In genomic region chr5:107046501-107046931, GRCm38 (mm10) we compare ENCODE assay signal across 9 mouse cellular contexts.
A peak's percentile ranks its signal among the peaks of the same experiment; 100 is the strongest.
DNase-seq lines count a peak whose midpoint lies in the region; ATAC-seq and TF ChIP-seq lines count a peak whose summit lies in the region.
"Had no signal": no experiment of that assay in that cellular context is flagged by ENCODE, and none has a peak within 500 bp of the region (broad histone marks: within the 10 kb centered on the region; RNA-seq: fewer than 3 reads in every experiment).

No protein-coding gene starts in this region.

- H3K36me3 ChIP-seq in kidney, embryonic 14.5 days (ENCODE audit: control insufficient read depth, insufficient read depth, low read length), result no peaks in the 10 kb centered on the region
- H3K36me3 ChIP-seq in midbrain, postnatal 0 days (ENCODE audit: insufficient read depth, low read length), result no peaks in the 10 kb centered on the region
- H3K36me3 ChIP-seq: neural tube, embryonic 12.5 days had no signal

- H3K4me3 ChIP-seq in gastrocnemius, adult 2 months, result no peak overlapping the region
- no peak overlapping the region for H3K4me3 ChIP-seq in kidney, embryonic 14.5 days (ENCODE audit: low read length)
- no peak overlapping the region for H3K4me3 ChIP-seq in cerebellum, adult 2 months (replicated peaks; ENCODE audit: insufficient read depth, low read depth, low read length)
- H3K4me3 ChIP-seq in midbrain, postnatal 0 days (ENCODE audit: low read depth, low read length), result no peak overlapping the region
- H3K4me3 ChIP-seq: neural tube, embryonic 12.5 days had no signal

- H3K27ac ChIP-seq in gastrocnemius, adult 2 months, result peak overlapping the region; percentile 74
- peak overlapping the region; percentile 63 for H3K27ac ChIP-seq in kidney, embryonic 14.5 days (ENCODE audit: low read depth, low read length)
- no peak overlapping the region for H3K27ac ChIP-seq in cerebellum, adult 2 months (ENCODE audit: insufficient read depth, low read length)
- H3K27ac ChIP-seq in midbrain, postnatal 0 days (ENCODE audit: low read depth, low read length), result no peak overlapping the region
- H3K27ac ChIP-seq: neural tube, embryonic 12.5 days had no signal

- no peak overlapping the region for H3K9ac ChIP-seq in kidney, embryonic 14.5 days (ENCODE audit: low read depth, low read length)
- no peak overlapping the region for H3K9ac ChIP-seq in midbrain, postnatal 0 days (replicated peaks; ENCODE audit: low read length, poor library complexity, severe bottlenecking)
- H3K9ac ChIP-seq: neural tube, embryonic 12.5 days had no signal

- TF ChIP-seq POLR2A in cerebellum, adult 2 months (IDR thresholded peaks at IDR 0.05; ENCODE audit: borderline replicate concordance, insufficient read depth, low read length), result no peak

- no peak; the same call in 1 of the 2 replicates for ATAC-seq in kidney, embryonic 14.5 days (ENCODE audit: low FRiP score, low TSS enrichment)
- ATAC-seq in midbrain, postnatal 0 days (ENCODE audit: low FRiP score), result no peak

- no peaks in the 10 kb centered on the region for H3K9me3 ChIP-seq in kidney, embryonic 14.5 days (ENCODE audit: control insufficient read depth, low read length)
- H3K9me3 ChIP-seq in midbrain, postnatal 0 days (ENCODE audit: low read length), result no peaks in the 10 kb centered on the region
- H3K9me3 ChIP-seq: neural tube, embryonic 12.5 days had no signal

- peaks cover 5% of the 10 kb centered on the region; the same call in 1 of the 2 replicates for H3K4me1 ChIP-seq in kidney, embryonic 14.5 days (ENCODE audit: control insufficient read depth, insufficient read depth, low read length)
- no peaks in the 10 kb centered on the region for H3K4me1 ChIP-seq in cerebellum, adult 2 months (ENCODE audit: control insufficient read depth, insufficient read depth, low read length)
- no peaks in the 10 kb centered on the region for H3K4me1 ChIP-seq in midbrain, postnatal 0 days (ENCODE audit: insufficient read depth, low read length)
- H3K4me1 ChIP-seq: neural tube, embryonic 12.5 days had no signal

- intact Hi-C loops in gastrocnemius, adult 2 months (cut with DNase I), result no loop called here

- no peak for TF ChIP-seq CTCF in gastrocnemius, adult 2 months (IDR thresholded peaks at IDR 0.05)
- no peak for TF ChIP-seq CTCF in cerebellum, adult 2 months (IDR thresholded peaks at IDR 0.05; ENCODE audit: borderline replicate concordance, insufficient read depth, low read depth, low read length)
- TF ChIP-seq CTCF in midbrain, postnatal 0 days (IDR thresholded peaks at IDR 0.05), result no peak

- no peaks in the 10 kb centered on the region for H3K27me3 ChIP-seq in kidney, embryonic 14.5 days (ENCODE audit: control insufficient read depth, insufficient read depth, low read length)
- no peaks in the 10 kb centered on the region for H3K27me3 ChIP-seq in cerebellum, adult 2 months (ENCODE audit: control insufficient read depth, insufficient read depth, low read length)
- no peaks in the 10 kb centered on the region for H3K27me3 ChIP-seq in midbrain, postnatal 0 days (ENCODE audit: insufficient read depth, low read length)
- H3K27me3 ChIP-seq: neural tube, embryonic 12.5 days had no signal

- no peak overlapping the region for H3K4me2 ChIP-seq in kidney, embryonic 14.5 days (replicated peaks; ENCODE audit: low read depth, low read length)
- H3K4me2 ChIP-seq in midbrain, postnatal 0 days (ENCODE audit: low read depth, low read length, poor library complexity, severe bottlenecking), result no peak overlapping the region
- H3K4me2 ChIP-seq: neural tube, embryonic 12.5 days had no signal

- no peak for DNase-seq in gastrocnemius, adult 2 months
- no peak for DNase-seq in gastrocnemius, adult 8-10 months (ENCODE audit: low spot score in 2 of 2)
- peak; percentile 57 to 72 for DNase-seq in heart, adult 18-20 months
- peak; percentile 50 for DNase-seq in lung, postnatal 14 days
- no peak for DNase-seq in cerebellum, adult 2 months
- DNase-seq in thymus, postnatal 4 days, result no peak
- no peak for DNase-seq in midbrain, postnatal 0 days (ENCODE audit: low spot score)

- WGBS in kidney, embryonic 14.5 days, result 16% methylated on average over 4 of the region's 4 CpGs
- WGBS in cerebellum, adult 2 months, result 34% methylated on average over 4 of the region's 4 CpGs
- 26% methylated on average over 4 of the region's 4 CpGs for WGBS in midbrain, postnatal 0 days

Comparison
In these comparisons a context has a peak if more than half of its experiments do, and no peak if none do; other contexts are left out.
1. DNase-seq: peak in heart, adult 18-20 months (2 of 2) and lung, postnatal 14 days (single experiment); none in gastrocnemius, adult 2 months (single experiment), gastrocnemius, adult 8-10 months (0 of 2), cerebellum, adult 2 months (0 of 2), thymus, postnatal 4 days (single experiment) and midbrain, postnatal 0 days (single experiment).
2. H3K27ac ChIP-seq: peak in gastrocnemius, adult 2 months (single experiment) and kidney, embryonic 14.5 days (single experiment); none in cerebellum, adult 2 months (single experiment) and midbrain, postnatal 0 days (single experiment).